Mouse (Mus musculus): ENCODE measurements around the gene Usp20. TPM values are rescaled to one million over a fixed set of nuclear protein-coding genes. Genes with fewer than 3 reads are reported as not detected.

The Usp20 gene
- polyA plus RNA-seq, 1 experiment = 38.5 TPM

- Histone ChIP-seq H3K36me3 (ENCODE audit: control insufficient read depth, insufficient read depth) (peaks cover 8% of the 10 kb centered on the region), H3K27me3 (ENCODE audit: control insufficient read depth, insufficient read depth, insufficient read length) (no peaks in the 10 kb centered on the region), H3K4me2 (ENCODE audit: low read depth) (no peak overlapping the region), H3K4me3 (no peak overlapping the region), H3ac (ENCODE audit: control insufficient read depth, insufficient read length) (no peak overlapping the region), H3K79me2 (ENCODE audit: control insufficient read depth, insufficient read depth) (no peaks in the 10 kb centered on the region)
- TF ChIP-seq REST (IDR thresholded peaks at IDR 0.05; ENCODE audit: insufficient read depth, insufficient read length) (no peak), CEBPB (IDR thresholded peaks at IDR 0.05; ENCODE audit: insufficient read depth, poor library complexity, severe bottlenecking) (no peak), TCF3 (IDR thresholded peaks at IDR 0.05; ENCODE audit: insufficient read length, low read depth) (no peak), USF1 (IDR thresholded peaks at IDR 0.05; ENCODE audit: low read depth) (no peak), MYOG (IDR thresholded peaks at IDR 0.05; ENCODE audit: control insufficient read depth in 1 of 3, insufficient read depth in 1 of 3, insufficient read length in 2 of 3, low read depth in 2 of 3) (no peak), POLR2A (IDR thresholded peaks at IDR 0.05; ENCODE audit: insufficient read length, low read depth) (no peak), SRF (IDR thresholded peaks at IDR 0.05; ENCODE audit: control insufficient read depth, insufficient read length, low read depth) (no peak), E2F4 (IDR thresholded peaks at IDR 0.05; ENCODE audit: insufficient read depth) (no peak), MAX (IDR thresholded peaks at IDR 0.05; ENCODE audit: low read depth) (no peak), TCF12 (IDR thresholded peaks at IDR 0.05; ENCODE audit: insufficient read depth, poor library complexity, severe bottlenecking) (no peak), MYOD1 (IDR thresholded peaks at IDR 0.05; ENCODE audit: control insufficient read depth in 1 of 3, insufficient read length in 2 of 3, low read depth in 2 of 3) (no peak), POLR2AphosphoS2 (IDR thresholded peaks at IDR 0.05; ENCODE audit: insufficient read length, low read depth) (no peak)
Measured at GRCm38 (mm10) chr2:31019011-31019410, 36.9 kb downstream of the Usp20 start.

GRCm38 (mm10) chr2:31020202-31020601, 38.1 kb downstream of the Usp20 start:
- Histone ChIP-seq H3ac (ENCODE audit: control insufficient read depth, insufficient read length) (no peak overlapping the region), H3K4me2 (ENCODE audit: low read depth) (no peak overlapping the region), H3K79me2 (ENCODE audit: control insufficient read depth, insufficient read depth) (no peaks in the 10 kb centered on the region), H3K27me3 (ENCODE audit: control insufficient read depth, insufficient read depth, insufficient read length) (no peaks in the 10 kb centered on the region), H3K4me3 (no peak overlapping the region), H3K36me3 (ENCODE audit: control insufficient read depth, insufficient read depth) (peaks cover 8% of the 10 kb centered on the region)
- no peak for TF ChIP-seq MYOD1 (IDR thresholded peaks at IDR 0.05; ENCODE audit: control insufficient read depth in 1 of 3, insufficient read length in 2 of 3, low read depth in 2 of 3)
- no peak for TF ChIP-seq CEBPB (IDR thresholded peaks at IDR 0.05; ENCODE audit: insufficient read depth, poor library complexity, severe bottlenecking)
- no peak for TF ChIP-seq TCF12 (IDR thresholded peaks at IDR 0.05; ENCODE audit: insufficient read depth, poor library complexity, severe bottlenecking)
- TF ChIP-seq REST (IDR thresholded peaks at IDR 0.05; ENCODE audit: insufficient read depth, insufficient read length) = no peak
- no peak for TF ChIP-seq POLR2A (IDR thresholded peaks at IDR 0.05; ENCODE audit: insufficient read length, low read depth)
- TF ChIP-seq TCF3 (IDR thresholded peaks at IDR 0.05; ENCODE audit: insufficient read length, low read depth) = no peak
- TF ChIP-seq MAX (IDR thresholded peaks at IDR 0.05; ENCODE audit: low read depth) = no peak
- no peak for TF ChIP-seq MYOG (IDR thresholded peaks at IDR 0.05; ENCODE audit: control insufficient read depth in 1 of 3, insufficient read depth in 1 of 3, insufficient read length in 2 of 3, low read depth in 2 of 3)
- no peak for TF ChIP-seq USF1 (IDR thresholded peaks at IDR 0.05; ENCODE audit: low read depth)
- no peak for TF ChIP-seq POLR2AphosphoS2 (IDR thresholded peaks at IDR 0.05; ENCODE audit: insufficient read length, low read depth)
- TF ChIP-seq E2F4 (IDR thresholded peaks at IDR 0.05; ENCODE audit: insufficient read depth) = no peak

GRCm38 (mm10) chr2:31023940-31024339, 41.9 kb downstream of the Usp20 start:
- TF ChIP-seq E2F4 (IDR thresholded peaks at IDR 0.05; ENCODE audit: insufficient read depth) = no peak
- peak; percentile 17 for TF ChIP-seq POLR2AphosphoS2 (IDR thresholded peaks at IDR 0.05; ENCODE audit: insufficient read length, low read depth)
- Histone ChIP-seq H3K79me2 (ENCODE audit: control insufficient read depth, insufficient read depth) (no peaks in the 10 kb centered on the region), H3K36me3 (ENCODE audit: control insufficient read depth, insufficient read depth) (peaks cover 4% of the 10 kb centered on the region), H3K4me3 (no peak overlapping the region), H3K27me3 (ENCODE audit: control insufficient read depth, insufficient read depth, insufficient read length) (no peaks in the 10 kb centered on the region), H3ac (ENCODE audit: control insufficient read depth, insufficient read length) (no peak overlapping the region), H3K4me2 (ENCODE audit: low read depth) (no peak overlapping the region)

- Histone ChIP-seq H3K36me3 (ENCODE audit: control insufficient read depth, insufficient read depth) (peaks cover 4% of the 10 kb centered on the region), H3K27me3 (ENCODE audit: control insufficient read depth, insufficient read depth, insufficient read length) (no peaks in the 10 kb centered on the region), H3K79me2 (ENCODE audit: control insufficient read depth, insufficient read depth) (no peaks in the 10 kb centered on the region), H3K4me2 (ENCODE audit: low read depth) (no peak overlapping the region), H3K4me3 (no peak overlapping the region), H3ac (ENCODE audit: control insufficient read depth, insufficient read length) (no peak overlapping the region)
- TF ChIP-seq TCF3 (IDR thresholded peaks at IDR 0.05; ENCODE audit: insufficient read length, low read depth) (no peak), POLR2AphosphoS2 (IDR thresholded peaks at IDR 0.05; ENCODE audit: insufficient read length, low read depth) (no peak), TCF12 (IDR thresholded peaks at IDR 0.05; ENCODE audit: insufficient read depth, poor library complexity, severe bottlenecking) (no peak), USF1 (IDR thresholded peaks at IDR 0.05; ENCODE audit: low read depth) (no peak), SRF (IDR thresholded peaks at IDR 0.05; ENCODE audit: control insufficient read depth, insufficient read length, low read depth) (no peak), MYOG (IDR thresholded peaks at IDR 0.05; ENCODE audit: control insufficient read depth in 1 of 3, insufficient read depth in 1 of 3, insufficient read length in 2 of 3, low read depth in 2 of 3) (no peak), E2F4 (IDR thresholded peaks at IDR 0.05; ENCODE audit: insufficient read depth) (no peak)
Measured at GRCm38 (mm10) chr2:31024618-31025370, 42.7 kb downstream of the Usp20 start.

- H3K79me2 ChIP-seq (ENCODE audit: control insufficient read depth, insufficient read depth) = no peaks in the 10 kb centered on the region
- peaks cover 4% of the 10 kb centered on the region for H3K36me3 ChIP-seq (ENCODE audit: control insufficient read depth, insufficient read depth)
- TF ChIP-seq POLR2A (IDR thresholded peaks at IDR 0.05; ENCODE audit: insufficient read length, low read depth) = peak; percentile 5
- TF ChIP-seq MYOG (IDR thresholded peaks at IDR 0.05; ENCODE audit: control insufficient read depth in 1 of 3, insufficient read depth in 1 of 3, insufficient read length in 2 of 3, low read depth in 2 of 3) = no peak
Measured at GRCm38 (mm10) chr2:31025458-31025857, 43.4 kb downstream of the Usp20 start.

More at GRCm38 (mm10) chr2:31025458-31025857, 43.4 kb downstream of the Usp20 start:
- H3K4me3 ChIP-seq = no peak overlapping the region
- no peak overlapping the region for H3ac ChIP-seq (ENCODE audit: control insufficient read depth, insufficient read length)
- no peaks in the 10 kb centered on the region for H3K27me3 ChIP-seq (ENCODE audit: control insufficient read depth, insufficient read depth, insufficient read length)
- H3K4me2 ChIP-seq (ENCODE audit: low read depth) = no peak overlapping the region

Data from myocyte (in vitro differentiated cells).